Mouse (Mus musculus): ENCODE results near the gene Nf2. TPM values are rescaled to one million over a fixed set of nuclear protein-coding genes. Genes with fewer than 3 reads are reported as not detected.

Gene Nf2
- total and polyA plus RNA-seq, 3 experiments, result 45.2 to 103 (median 50.7) TPM

DNA sequence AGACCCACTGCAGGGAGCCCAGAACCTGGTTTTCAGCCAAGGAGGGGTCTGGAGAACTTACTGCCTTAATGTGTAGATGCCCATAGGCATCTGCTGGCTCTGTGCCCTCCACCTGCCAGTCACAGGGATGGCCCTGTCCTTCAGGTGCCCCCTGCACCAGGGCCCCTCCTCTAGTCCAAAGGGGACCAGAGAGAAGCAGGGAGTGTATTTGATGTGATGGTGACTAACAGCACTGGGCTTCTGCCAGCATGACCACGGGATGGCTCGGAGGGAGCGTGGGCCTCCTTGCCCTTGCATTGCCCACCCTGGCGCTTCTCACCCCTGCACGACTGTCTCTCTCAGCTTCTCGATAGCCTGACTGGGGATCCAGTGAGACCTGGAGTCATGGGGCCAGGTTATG is 104.6 kb downstream of the Nf2 start:
- no peaks in the 10 kb centered on the region for H3K79me2 ChIP-seq (replicated peaks; ENCODE audit: control insufficient read depth, extremely low read depth, insufficient read depth, poor library complexity, severe bottlenecking)
- H3K27ac ChIP-seq (ENCODE audit: insufficient read depth, low read depth), result no peak overlapping the region
- dilution Hi-C loops (cut with MboI; ENCODE audit: extremely low pct_ligation_motif_present, extremely low pct_unique_long_range_greater_than_20kb, low sequenced_read_pairs) (no loop called here), in situ Hi-C loops (cut with MboI; ENCODE audit: low pct_ligation_motif_present, low pct_unique_long_range_greater_than_20kb, low sequenced_read_pairs) (no loop called here)
- peaks cover 0 to under 1% of the 10 kb centered on the region in 2 experiments for H3K36me3 ChIP-seq (replicated peaks in 1 of 2; ENCODE audit: control insufficient read depth in 1 of 2, insufficient read depth in 1 of 2, low read length in 1 of 2)
- TF ChIP-seq BHLHE40 (IDR thresholded peaks at IDR 0.05; ENCODE audit: low read depth, low read length) (no peak), ZKSCAN1 (IDR thresholded peaks at IDR 0.05; ENCODE audit: borderline replicate concordance, low read depth, low read length) (no peak), RCOR1 (conservative IDR thresholded peaks at IDR 0.05; ENCODE audit: low read depth, low read length) (no peak), IRF4 (IDR thresholded peaks at IDR 0.05; ENCODE audit: low read depth, low read length) (no peak), CHD2 (IDR thresholded peaks at IDR 0.05; ENCODE audit: low read length) (no peak), PAX5 (IDR thresholded peaks at IDR 0.05; ENCODE audit: low read length) (no peak), ETS1 (conservative IDR thresholded peaks at IDR 0.05; ENCODE audit: low read depth, low read length) (no peak), USF2 (conservative IDR thresholded peaks at IDR 0.05; ENCODE audit: low read depth, low read length) (no peak), JUN (IDR thresholded peaks at IDR 0.05; ENCODE audit: insufficient read depth, low read depth, low read length) (no peak), MXI1 (IDR thresholded peaks at IDR 0.05; ENCODE audit: low read depth, low read length) (no peak), SIN3A (IDR thresholded peaks at IDR 0.05; ENCODE audit: low read length) (no peak), NRF1 (IDR thresholded peaks at IDR 0.05; ENCODE audit: low read depth, low read length) (no peak), MEF2A (IDR thresholded peaks at IDR 0.05; ENCODE audit: borderline replicate concordance, low read depth, low read length) (no peak), E2F4 (IDR thresholded peaks at IDR 0.05; ENCODE audit: insufficient replicate concordance, low read depth, low read length) (no peak), RAD21 (IDR thresholded peaks at IDR 0.05; ENCODE audit: low read depth, low read length) (no peak), MAX (IDR thresholded peaks at IDR 0.05; ENCODE audit: low read length) (no peak), ZNF384 (IDR thresholded peaks at IDR 0.05; ENCODE audit: low read depth, low read length) (no peak)
- no peak overlapping the region for H3K4me3 ChIP-seq (replicated peaks in 1 of 3; ENCODE audit: low read depth in 2 of 3, low read length in 2 of 3, poor library complexity in 1 of 3)
- no peak overlapping the region for H3K9ac ChIP-seq (ENCODE audit: insufficient read depth, low read depth)
- no peak for DNase-seq (ENCODE audit: extremely low read depth)
- H3K4me1 ChIP-seq (ENCODE audit: control insufficient read depth in 1 of 2, insufficient read depth in 2 of 2), result no peaks in the 10 kb centered on the region
- peaks cover 2% of the 10 kb centered on the region for H3K27me3 ChIP-seq (replicated peaks)
- no peak overlapping the region for H3K4me2 ChIP-seq (ENCODE audit: insufficient read depth, low read depth, poor library complexity, severe bottlenecking)
- peaks cover 10% of the 10 kb centered on the region for H3K9me3 ChIP-seq (replicated peaks; ENCODE audit: low read length)

DNA sequence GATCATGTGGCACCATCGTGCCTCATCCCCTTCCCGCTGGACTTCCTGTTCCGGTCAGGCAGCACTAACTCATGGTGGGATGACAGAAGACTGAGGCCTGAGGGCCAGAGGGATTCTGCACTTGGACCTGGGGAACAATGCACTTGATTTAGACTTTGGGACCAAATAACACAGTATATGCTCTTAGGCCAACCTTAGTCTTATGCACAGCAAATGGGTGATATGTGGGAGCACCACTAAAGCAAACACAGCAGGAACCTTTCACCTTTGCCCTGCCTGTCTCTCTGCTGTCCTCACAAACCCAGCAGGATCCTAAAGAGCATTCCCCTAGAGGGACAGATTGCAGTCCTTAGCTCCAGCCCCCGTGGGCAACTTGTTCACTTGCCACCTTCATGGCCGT is 108.6 kb downstream of the Nf2 start:
- no peak overlapping the region for H3K9ac ChIP-seq (ENCODE audit: insufficient read depth, low read depth)
- peaks cover 21 to 31% of the 10 kb centered on the region in 2 experiments for H3K36me3 ChIP-seq (replicated peaks in 1 of 2; ENCODE audit: control insufficient read depth in 1 of 2, insufficient read depth in 1 of 2, low read length in 1 of 2)
- H3K4me3 ChIP-seq (replicated peaks in 1 of 3; ENCODE audit: low read depth in 2 of 3, low read length in 2 of 3, poor library complexity in 1 of 3), result no peak overlapping the region
- H3K27ac ChIP-seq (ENCODE audit: insufficient read depth, low read depth), result no peak overlapping the region
- H3K79me2 ChIP-seq (replicated peaks; ENCODE audit: control insufficient read depth, extremely low read depth, insufficient read depth, poor library complexity, severe bottlenecking), result no peaks in the 10 kb centered on the region
- no peak overlapping the region for H3K4me2 ChIP-seq (ENCODE audit: insufficient read depth, low read depth, poor library complexity, severe bottlenecking)
- no peaks in the 10 kb centered on the region for H3K27me3 ChIP-seq (replicated peaks)
- in situ Hi-C loops (cut with MboI; ENCODE audit: low pct_ligation_motif_present, low pct_unique_long_range_greater_than_20kb, low sequenced_read_pairs) (no loop called here), dilution Hi-C loops (cut with MboI; ENCODE audit: extremely low pct_ligation_motif_present, extremely low pct_unique_long_range_greater_than_20kb, low sequenced_read_pairs) (no loop called here)
- H3K9me3 ChIP-seq (replicated peaks; ENCODE audit: low read length), result peaks cover under 1% of the 10 kb centered on the region
- peaks cover 4 to 15% of the 10 kb centered on the region in 2 experiments for H3K4me1 ChIP-seq (ENCODE audit: control insufficient read depth in 1 of 2, insufficient read depth in 2 of 2)
- DNase-seq (ENCODE audit: extremely low read depth), result no peak
- TF ChIP-seq MAX (IDR thresholded peaks at IDR 0.05; ENCODE audit: low read length) (no peak), BHLHE40 (IDR thresholded peaks at IDR 0.05; ENCODE audit: low read depth, low read length) (no peak), MYC (IDR thresholded peaks at IDR 0.05; ENCODE audit: low read depth, low read length) (no peak), RCOR1 (conservative IDR thresholded peaks at IDR 0.05; ENCODE audit: low read depth, low read length) (no peak), HCFC1 (IDR thresholded peaks at IDR 0.05; ENCODE audit: low read depth, low read length) (no peak), GABPA (IDR thresholded peaks at IDR 0.05; ENCODE audit: insufficient replicate concordance, low read depth, low read length) (no peak), UBTF (IDR thresholded peaks at IDR 0.05; ENCODE audit: low read depth, low read length) (no peak), RAD21 (IDR thresholded peaks at IDR 0.05; ENCODE audit: low read depth, low read length) (no peak), CHD1 (IDR thresholded peaks at IDR 0.05; ENCODE audit: low read depth, low read length) (no peak), POLR2AphosphoS2 (IDR thresholded peaks at IDR 0.05; ENCODE audit: low read depth, low read length) (no peak), E2F4 (IDR thresholded peaks at IDR 0.05; ENCODE audit: insufficient replicate concordance, low read depth, low read length) (no peak), MEF2A (IDR thresholded peaks at IDR 0.05; ENCODE audit: borderline replicate concordance, low read depth, low read length) (no peak), SMC3 (IDR thresholded peaks at IDR 0.05; ENCODE audit: low read depth, low read length) (no peak), USF1 (IDR thresholded peaks at IDR 0.05; ENCODE audit: low read depth, low read length) (no peak), MAZ (IDR thresholded peaks at IDR 0.05; ENCODE audit: low read depth, low read length) (no peak), CHD2 (IDR thresholded peaks at IDR 0.05; ENCODE audit: low read length) (no peak), ELF1 (IDR thresholded peaks at IDR 0.05; ENCODE audit: low read depth, low read length) (no peak), EP300 (IDR thresholded peaks at IDR 0.05; ENCODE audit: low read length) (no peak), JUND (conservative IDR thresholded peaks at IDR 0.05; ENCODE audit: low read depth, low read length) (no peak), ZC3H11A (IDR thresholded peaks at IDR 0.05; ENCODE audit: low read depth, low read length) (no peak)

Measured in CH12.LX (cell line).